8 mouse cellular contexts compared by ENCODE assay signal in genomic region chr17:83632653-83633570, GRCm38 (mm10). TPM values are rescaled to one million over a fixed set of nuclear protein-coding genes. Genes with fewer than 3 reads are reported as not detected.
A peak's percentile ranks its signal among the peaks of the same experiment; 100 is the strongest.
DNase-seq lines count a peak whose midpoint lies in the region; ATAC-seq and TF ChIP-seq lines count a peak whose summit lies in the region.

No protein-coding gene starts in this region.

- peak overlapping the region; percentile 49 for H3K9ac ChIP-seq in forebrain, postnatal 0 days
- H3K9ac ChIP-seq in hindbrain, embryonic 11.5 days (ENCODE audit: low read depth, low read length), result no peak overlapping the region
- peak overlapping the region; percentile 52; the same call in 1 of the 2 replicates for H3K9ac ChIP-seq in lung, embryonic 16.5 days (ENCODE audit: low read length)

- peak overlapping the region; percentile 81 for H3K4me2 ChIP-seq in forebrain, postnatal 0 days (ENCODE audit: low read depth)
- H3K4me2 ChIP-seq in hindbrain, embryonic 11.5 days (replicated peaks; ENCODE audit: low read depth, low read length), result peak overlapping the region; percentile 95
- peak overlapping the region; percentile 98 for H3K4me2 ChIP-seq in lung, embryonic 16.5 days (ENCODE audit: low read depth, low read length)

- peak; percentile 62 for ATAC-seq in forebrain, postnatal 0 days
- ATAC-seq in hindbrain, embryonic 11.5 days (ENCODE audit: low FRiP score), result peak; percentile 31; the same call in 1 of the 2 replicates
- ATAC-seq in lung, embryonic 16.5 days (ENCODE audit: low read depth), result no peak; the same call in 1 of the 2 replicates

- peak; percentile 76 for TF ChIP-seq CTCF in forebrain, postnatal 0 days (IDR thresholded peaks at IDR 0.05; ENCODE audit: low read depth)

- H3K4me1 ChIP-seq in forebrain, postnatal 0 days (ENCODE audit: insufficient read depth), result 0 out of 2 replicates have a peak, but pooled peaks cover 4% of the 10 kb centered on the region
- peaks cover 8% of the 10 kb centered on the region; the same call in 1 of the 2 replicates for H3K4me1 ChIP-seq in hindbrain, embryonic 11.5 days (replicated peaks; ENCODE audit: control insufficient read depth, insufficient read depth, low read length)
- peaks cover 18% of the 10 kb centered on the region for H3K4me1 ChIP-seq in lung, embryonic 16.5 days (replicated peaks; ENCODE audit: control insufficient read depth, insufficient read depth, low read length)

- H3K4me3 ChIP-seq in forebrain, postnatal 0 days (ENCODE audit: low read depth, low read length), result peak overlapping the region; percentile 56
- peak overlapping the region; percentile 51 for H3K4me3 ChIP-seq in hindbrain, embryonic 11.5 days (ENCODE audit: low read depth, low read length)
- peak overlapping the region; percentile 60 for H3K4me3 ChIP-seq in lung, embryonic 16.5 days (ENCODE audit: low read length)

- DNase-seq in Muller cell, postnatal 12 days (ENCODE audit: inconsistent ontology term), result peak; percentile 59
- DNase-seq in cerebellum, adult 8-10 months, result peak; percentile 54
- DNase-seq in forebrain, postnatal 0 days, result peak; percentile 82
- peak; percentile 79 for DNase-seq in hindbrain, embryonic 11.5 days (ENCODE audit: low spot score)
- DNase-seq in layer of hippocampus, adult 9-11 months, result peak; percentile 50
- peak; percentile 18 for DNase-seq in ovary, postnatal 10 days (ENCODE audit: low spot score)
- DNase-seq in thymus, postnatal 10 days (ENCODE audit: low spot score in 2 of 2), result peak; percentile 48 to 72

- no peaks in the 10 kb centered on the region for H3K36me3 ChIP-seq in forebrain, postnatal 0 days (ENCODE audit: insufficient read depth)
- no peaks in the 10 kb centered on the region for H3K36me3 ChIP-seq in hindbrain, embryonic 11.5 days (ENCODE audit: control insufficient read depth, insufficient read depth, low read length)
- H3K36me3 ChIP-seq in lung, embryonic 16.5 days (ENCODE audit: control insufficient read depth, insufficient read depth, low read length), result no peaks in the 10 kb centered on the region

- 4% methylated on average over 24 of the region's 24 CpGs for WGBS in forebrain, postnatal 0 days
- whole genome bisulfite sequencing in hindbrain, embryonic 11.5 days, result 3% methylated on average over 24 of the region's 24 CpGs
- 1% methylated on average over 24 of the region's 24 CpGs for WGBS in lung, embryonic 16.5 days

- peaks cover 35% of the 10 kb centered on the region for H3K27me3 ChIP-seq in forebrain, postnatal 0 days (ENCODE audit: insufficient read depth, low read length)
- H3K27me3 ChIP-seq in hindbrain, embryonic 11.5 days (ENCODE audit: control insufficient read depth, insufficient read depth, low read length), result peaks cover 43% of the 10 kb centered on the region
- H3K27me3 ChIP-seq in lung, embryonic 16.5 days (ENCODE audit: control insufficient read depth, insufficient read depth, low read depth, low read length), result peaks cover 56% of the 10 kb centered on the region

- no peaks in the 10 kb centered on the region for H3K9me3 ChIP-seq in forebrain, postnatal 0 days (ENCODE audit: low read length)
- no peaks in the 10 kb centered on the region for H3K9me3 ChIP-seq in hindbrain, embryonic 11.5 days (ENCODE audit: control insufficient read depth, low read length)
- H3K9me3 ChIP-seq in lung, embryonic 16.5 days (ENCODE audit: control insufficient read depth, low read length), result no peaks in the 10 kb centered on the region

- 0 out of 2 replicates have a peak overlapping the region, but pooled peaks have one; percentile 21 for H3K27ac ChIP-seq in forebrain, postnatal 0 days (ENCODE audit: low read depth, low read length)
- no peak overlapping the region for H3K27ac ChIP-seq in hindbrain, embryonic 11.5 days (ENCODE audit: low read depth, low read length)
- no peak overlapping the region for H3K27ac ChIP-seq in lung, embryonic 16.5 days (ENCODE audit: low read length)

RNA-seq across cellular contexts. Expression of gene Kcng3, which starts 1.2 kb away (rescaled TPM):
- 2.5 and 3.1 TPM in 2 replicates for total RNA-seq in forebrain, postnatal 0 days (2014; rRNA removed)
- polyA plus RNA-seq in forebrain, postnatal 0 days (2015; fragmentation: Nextera tagmentation; extraction: Ambion mirVana), result 0.05 TPM in 1 of 2 replicates, not detected in the other
- 0.05 TPM in 1 of 2 replicates, not detected in the other for polyA plus RNA-seq in hindbrain, embryonic 11.5 days (2014; fragmentation: Nextera tagmentation; extraction: Ambion mirVana)
- not detected in 2 replicates for polyA plus RNA-seq in lung, embryonic 16.5 days (2015; fragmentation: Nextera tagmentation; extraction: Ambion mirVana)

Comparison
In these comparisons a context has a peak if more than half of its experiments do, and no peak if none do; other contexts are left out.
1. DNase-seq: peak in every context shown above with its lines; median percentile 82 in forebrain, postnatal 0 days; 79 in hindbrain, embryonic 11.5 days; 60 in thymus, postnatal 10 days; 59 in Muller cell, postnatal 12 days; 54 in cerebellum, adult 8-10 months; 50 in layer of hippocampus, adult 9-11 months; 18 in ovary, postnatal 10 days.